Mouse (Mus musculus): ENCODE data around the gene Rnf167. TPM values are rescaled to one million over a fixed set of nuclear protein-coding genes. Genes with fewer than 3 reads are reported as not detected.

Gene Rnf167
- polyA plus RNA-seq, 1 experiment from 2014 or later: 74.2 TPM

GRCm38 (mm10) chr11:70656456-70656927 lies 9.5 kb downstream of the Rnf167 start:
- no peak for ATAC-seq (ENCODE audit: low read depth)
- Histone ChIP-seq H3K9me3 (replicated peaks) (no peaks in the 10 kb centered on the region), H3K4me3 (replicated peaks) (peak overlapping the region; percentile 100), H3K36me3 (peaks cover 25% of the 10 kb centered on the region), H3K4me2 (peak overlapping the region; percentile 96), H3K4me1 (replicated peaks) (peaks cover 54% of the 10 kb centered on the region), H3K27ac (peak overlapping the region; percentile 99), H3K27me3 (no peaks in the 10 kb centered on the region), H3K9ac (peak overlapping the region; percentile 99)
- WGBS (ENCODE audit: insufficient replicate concordance): 22% methylated on average over 16 of the region's 16 CpGs
- no peak for DNase-seq

- H3K9me3 ChIP-seq (replicated peaks): no peaks in the 10 kb centered on the region
- H3K27ac ChIP-seq: peak within 1 kb of the TSS; percentile 99
- H3K27me3 ChIP-seq: no peaks in the 10 kb centered on the region
- peaks cover 50% of the 10 kb centered on the region for H3K4me1 ChIP-seq (replicated peaks)
- no peak for DNase-seq
- peak within 1 kb of the TSS; percentile 96 for H3K4me2 ChIP-seq
- WGBS (ENCODE audit: insufficient replicate concordance): 16% methylated on average over 3 of the region's 3 CpGs
- H3K9ac ChIP-seq: peak within 1 kb of the TSS; percentile 99
- no peak for ATAC-seq (ENCODE audit: low read depth)
- peaks cover 25% of the 10 kb centered on the region for H3K36me3 ChIP-seq
- H3K4me3 ChIP-seq (replicated peaks): peak within 1 kb of the TSS; percentile 100
These were observed 9.9 kb downstream of the Rnf167 start, which contains the start of gene Eno3 for GRCm38 (mm10) chr11:70656964-70657363. Gene Eno3, plus strand, starts transcription at chr11:70657202.

- Histone ChIP-seq H3K9ac (no peak overlapping the region), H3K4me2 (0 out of 2 replicates have a peak overlapping the region, but pooled peaks have one; percentile 96), H3K36me3 (peaks cover 25% of the 10 kb centered on the region), H3K4me3 (replicated peaks) (no peak overlapping the region), H3K4me1 (replicated peaks) (peaks cover 44% of the 10 kb centered on the region), H3K27ac (peak overlapping the region; percentile 99), H3K27me3 (no peaks in the 10 kb centered on the region), H3K9me3 (replicated peaks) (no peaks in the 10 kb centered on the region)
- WGBS (ENCODE audit: insufficient replicate concordance): 48% methylated on average over 6 of the region's 6 CpGs
- DNase-seq (no peak), ATAC-seq (ENCODE audit: low read depth) (no peak)
These were observed 10.5 kb downstream of the Rnf167 start for GRCm38 (mm10) chr11:70657573-70657972.

- Histone ChIP-seq H3K4me3 (replicated peaks) (no peak overlapping the region), H3K36me3 (peaks cover 25% of the 10 kb centered on the region), H3K9ac (no peak overlapping the region), H3K4me2 (no peak overlapping the region), H3K27me3 (no peaks in the 10 kb centered on the region), H3K4me1 (replicated peaks) (peaks cover 39% of the 10 kb centered on the region), H3K27ac (peak overlapping the region; percentile 99), H3K9me3 (replicated peaks) (no peaks in the 10 kb centered on the region)
- DNase-seq (no peak), ATAC-seq (ENCODE audit: low read depth) (no peak)
- WGBS (ENCODE audit: insufficient replicate concordance): 70% methylated on average over 9 of the region's 9 CpGs
These were observed 11.0 kb downstream of the Rnf167 start for GRCm38 (mm10) chr11:70657991-70658390.

GRCm38 (mm10) chr11:70658521-70658920 lies 11.5 kb downstream of the Rnf167 start:
- Histone ChIP-seq H3K27ac (no peak overlapping the region), H3K27me3 (no peaks in the 10 kb centered on the region), H3K4me1 (replicated peaks) (peaks cover 34% of the 10 kb centered on the region), H3K4me2 (no peak overlapping the region), H3K9ac (no peak overlapping the region), H3K4me3 (replicated peaks) (no peak overlapping the region), H3K9me3 (replicated peaks) (no peaks in the 10 kb centered on the region), H3K36me3 (peaks cover 28% of the 10 kb centered on the region)
- ATAC-seq (ENCODE audit: low read depth) (no peak), DNase-seq (no peak)
- WGBS (ENCODE audit: insufficient replicate concordance): 74% methylated on average over 5 of the region's 5 CpGs

- H3K4me2 ChIP-seq: no peak overlapping the region
- DNase-seq (no peak), ATAC-seq (ENCODE audit: low read depth) (no peak)
- WGBS (ENCODE audit: insufficient replicate concordance): 73% methylated on average over 8 of the region's 8 CpGs
- H3K27ac ChIP-seq: no peak overlapping the region
- H3K9me3 ChIP-seq (replicated peaks): no peaks in the 10 kb centered on the region
- H3K36me3 ChIP-seq: peaks cover 32% of the 10 kb centered on the region
- H3K4me1 ChIP-seq (replicated peaks): peaks cover 34% of the 10 kb centered on the region
- no peak overlapping the region for H3K9ac ChIP-seq
- H3K4me3 ChIP-seq (replicated peaks): no peak overlapping the region
- H3K27me3 ChIP-seq: no peaks in the 10 kb centered on the region
These were observed 11.9 kb downstream of the Rnf167 start for GRCm38 (mm10) chr11:70658942-70659341.

- H3K36me3 ChIP-seq: peaks cover 45% of the 10 kb centered on the region
- H3K9me3 ChIP-seq (replicated peaks): no peaks in the 10 kb centered on the region
- no peak overlapping the region for H3K4me3 ChIP-seq (replicated peaks)
- WGBS (ENCODE audit: insufficient replicate concordance): 82% methylated on average over 8 of the region's 8 CpGs
- ATAC-seq (ENCODE audit: low read depth) (no peak), DNase-seq (no peak)
- no peak overlapping the region; the same call in 1 of the 2 replicates for H3K27ac ChIP-seq
- peaks cover 28% of the 10 kb centered on the region for H3K4me1 ChIP-seq (replicated peaks)
- H3K9ac ChIP-seq: no peak overlapping the region
- no peak overlapping the region for H3K4me2 ChIP-seq
- no peaks in the 10 kb centered on the region for H3K27me3 ChIP-seq
These were observed 13.5 kb downstream of the Rnf167 start for GRCm38 (mm10) chr11:70660571-70660970.

- no peaks in the 10 kb centered on the region for H3K9me3 ChIP-seq (replicated peaks)
These were observed 16.1 kb downstream of the Rnf167 start for GRCm38 (mm10) chr11:70663101-70663500.

GRCm38 (mm10) chr11:70663957-70664356 lies 16.9 kb downstream of the Rnf167 start:
- Histone ChIP-seq H3K27me3 (no peaks in the 10 kb centered on the region), H3K4me2 (no peak overlapping the region), H3K9ac (no peak overlapping the region), H3K36me3 (peaks cover 52% of the 10 kb centered on the region), H3K27ac (no peak overlapping the region), H3K4me1 (replicated peaks) (peaks cover 23% of the 10 kb centered on the region), H3K4me3 (replicated peaks) (no peak overlapping the region), H3K9me3 (replicated peaks) (no peaks in the 10 kb centered on the region)
- no peak for DNase-seq
- ATAC-seq (ENCODE audit: low read depth): no peak
- WGBS (ENCODE audit: insufficient replicate concordance): 85% methylated on average over 6 of the region's 6 CpGs

More at GRCm38 (mm10) chr11:70663101-70663500, 16.1 kb downstream of the Rnf167 start:
- H3K36me3 ChIP-seq: peaks cover 52% of the 10 kb centered on the region
- no peaks in the 10 kb centered on the region for H3K27me3 ChIP-seq
- no peak for DNase-seq
- ATAC-seq (ENCODE audit: low read depth): no peak
- WGBS (ENCODE audit: insufficient replicate concordance): 92% methylated on average over 8 of the region's 8 CpGs
- H3K27ac ChIP-seq: no peak overlapping the region
- no peak overlapping the region for H3K9ac ChIP-seq
- no peak overlapping the region for H3K4me2 ChIP-seq
- H3K4me3 ChIP-seq (replicated peaks): no peak overlapping the region
- peaks cover 24% of the 10 kb centered on the region for H3K4me1 ChIP-seq (replicated peaks)

- DNase-seq: no peak
- H3K4me3 ChIP-seq (replicated peaks): no peak overlapping the region
- H3K4me2 ChIP-seq: no peak overlapping the region
- H3K27ac ChIP-seq: no peak overlapping the region
- 87% methylated on average over 9 of the region's 9 CpGs for WGBS (ENCODE audit: insufficient replicate concordance)
- no peak overlapping the region for H3K9ac ChIP-seq
- no peak for ATAC-seq (ENCODE audit: low read depth)
- H3K4me1 ChIP-seq (replicated peaks): peaks cover 26% of the 10 kb centered on the region
- no peaks in the 10 kb centered on the region for H3K9me3 ChIP-seq (replicated peaks)
- peaks cover 52% of the 10 kb centered on the region for H3K36me3 ChIP-seq
- no peaks in the 10 kb centered on the region for H3K27me3 ChIP-seq
These were observed 17.7 kb downstream of the Rnf167 start for GRCm38 (mm10) chr11:70664741-70665140.

- Histone ChIP-seq H3K4me3 (replicated peaks) (no peak overlapping the region), H3K9me3 (replicated peaks) (no peaks in the 10 kb centered on the region), H3K27ac (no peak overlapping the region), H3K36me3 (peaks cover 50% of the 10 kb centered on the region), H3K4me1 (replicated peaks) (peaks cover 44% of the 10 kb centered on the region), H3K9ac (no peak overlapping the region), H3K4me2 (no peak overlapping the region), H3K27me3 (no peaks in the 10 kb centered on the region)
- whole genome bisulfite sequencing (ENCODE audit: insufficient replicate concordance): 86% methylated on average over 8 of the region's 8 CpGs
- DNase-seq (no peak), ATAC-seq (ENCODE audit: low read depth) (no peak)
These were observed 19.7 kb downstream of the Rnf167 start for GRCm38 (mm10) chr11:70666687-70667086.

Measured in liver, embryonic 13.5 days (tissue).